Mouse (Mus musculus) midbrain, embryonic 10.5 days (tissue): Measurements from ENCODE around the gene Il11. TPM values are rescaled to one million over a fixed set of nuclear protein-coding genes. Genes with fewer than 3 reads are reported as not detected.

ENCODE experiments used
- DNase-seq: peaks from one replicate; pipeline ENCODE4 v3.0.0-alpha.2; 2017; ENCODE audit warnings: low spot score
- H3K27ac ChIP-seq: fragments of 300-500 bp; sonication (generic); replicated peaks from 2 replicates; pipeline ENCODE4 v1.5.1; 2016; ENCODE audit warnings: mild to moderate bottlenecking
- H3K27me3 ChIP-seq: fragments of 300-500 bp; sonication (generic); 2 replicates; pipeline ENCODE4 v1.6.1; 2016; ENCODE audit warnings: low read depth, mild to moderate bottlenecking; ENCODE audit not compliant: poor library complexity, severe bottlenecking
- H3K36me3 ChIP-seq: fragments of 300-500 bp; sonication (generic); 2 replicates; pipeline ENCODE4 v1.6.1; 2016; ENCODE audit warnings: mild to moderate bottlenecking, moderate library complexity
- H3K4me1 ChIP-seq: fragments of 300-500 bp; sonication (generic); 2 replicates; pipeline ENCODE4 v1.6.1; 2016
- H3K4me3 ChIP-seq: fragments of 300-500 bp; sonication (generic); 2 replicates; pipeline ENCODE4 v1.5.1; 2016; ENCODE audit warnings: mild to moderate bottlenecking, moderate library complexity
- H3K9me3 ChIP-seq: fragments of 300-500 bp; sonication (generic); replicated peaks from 2 replicates; pipeline ENCODE4 v1.6.1; 2016; ENCODE audit warnings: mild to moderate bottlenecking
- WGBS: fragments of 180-500 bp; shearing (Covaris S2); methylation state at CpG from one replicate; pipeline ENCODE4 v1.1.7; 2016; 5-methylcytosine and 5-hydroxymethylcytosine counted together
- polyA plus RNA-seq: library from polyadenylated mRNA; unstranded; fragments of >200 nt; fragmentation: Nextera tagmentation; extraction: Ambion mirVana; gene quantifications from 2 replicates; pipeline ENCODE4 v1.2.1, GENCODE M21; 2016

The Il11 gene
- polyA plus RNA-seq, 1 experiment from 2014 or later: not detected

DNA sequence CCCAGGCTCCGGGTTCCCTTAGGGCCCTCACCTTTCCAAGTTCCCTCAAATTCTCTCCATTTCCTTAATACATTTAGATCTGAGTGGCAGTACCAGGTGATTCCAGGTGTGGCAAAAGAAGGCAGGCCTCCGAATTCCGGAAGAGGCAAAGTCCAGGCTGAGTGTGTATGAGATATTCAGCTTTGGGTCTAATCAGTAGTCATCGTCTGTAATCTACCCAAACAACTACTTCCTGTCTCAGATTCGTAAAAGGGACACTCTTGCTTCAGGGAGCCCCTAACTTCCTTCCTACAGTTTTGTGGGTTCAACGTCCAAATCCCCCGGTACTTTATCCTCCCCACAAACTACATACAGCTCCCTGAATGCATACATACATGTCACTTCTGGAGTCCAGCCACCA is 57.5 kb downstream of the Il11 start, which contains the start of gene Tmem150b:
Gene Tmem150b, minus strand, starts transcription at position 81 of the 400 bp plus-strand sequence.
- Histone ChIP-seq H3K36me3 (no peaks in the 10 kb centered on the region), H3K9me3 (0 out of 2 replicates have a peak, but pooled peaks cover 3% of the 10 kb centered on the region), H3K27me3 (0 out of 2 replicates have a peak, but pooled peaks cover 4% of the 10 kb centered on the region), H3K4me3 (no peak within 1 kb of the TSS), H3K27ac (no peak within 1 kb of the TSS), H3K4me1 (no peaks in the 10 kb centered on the region)
- DNase-seq: no peak
- WGBS: 88% methylated on average over 7 of the region's 7 CpGs

DNA sequence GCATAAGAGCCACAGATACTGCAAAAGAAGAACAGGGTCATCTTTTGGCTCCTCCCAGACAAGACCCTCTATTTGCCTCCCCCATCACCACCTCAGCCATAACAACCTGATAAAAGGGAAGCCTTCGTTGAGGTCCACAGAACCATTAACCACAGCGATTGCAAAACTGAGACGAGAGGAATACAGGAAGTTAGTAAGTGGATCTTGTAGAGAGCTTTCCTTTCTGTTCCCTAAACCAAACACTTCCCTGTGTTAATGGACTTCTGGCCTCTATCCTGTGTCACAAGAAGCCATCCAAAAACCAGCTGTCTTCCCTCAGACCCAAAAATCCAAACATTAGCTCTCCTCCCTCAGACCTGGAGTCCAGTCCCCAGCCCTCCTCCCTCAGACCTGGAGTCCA is 58.3 kb downstream of the Il11 start:
- Histone ChIP-seq H3K4me1 (no peaks in the 10 kb centered on the region), H3K27me3 (0 out of 2 replicates have a peak, but pooled peaks cover 4% of the 10 kb centered on the region), H3K27ac (no peak overlapping the region), H3K36me3 (no peaks in the 10 kb centered on the region), H3K4me3 (no peak overlapping the region), H3K9me3 (no peaks in the 10 kb centered on the region)
- no peak for DNase-seq
- 84% methylated on average over 3 of the region's 3 CpGs for WGBS

DNA sequence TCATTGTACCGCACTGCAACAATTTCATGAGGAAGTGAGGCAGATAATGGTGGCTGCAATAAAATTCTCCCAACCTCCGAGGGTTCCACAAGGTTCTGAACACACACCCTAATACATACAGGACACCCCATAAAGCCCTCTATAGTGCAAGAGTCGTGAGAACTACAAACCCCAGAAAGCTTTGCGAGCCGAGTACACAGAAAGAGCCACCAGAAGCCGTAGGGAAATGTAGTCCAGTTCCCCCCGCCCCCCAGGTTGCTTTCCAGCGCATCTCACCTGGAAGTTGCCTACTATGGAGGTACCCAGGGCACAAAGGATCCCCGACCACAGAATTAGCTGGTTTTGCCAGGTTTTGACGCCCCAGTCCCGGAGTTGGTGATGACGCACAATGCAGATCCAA is 59.2 kb downstream of the Il11 start:
- Histone ChIP-seq H3K27ac (no peak overlapping the region), H3K9me3 (no peaks in the 10 kb centered on the region), H3K4me3 (peak overlapping the region; percentile 45), H3K4me1 (no peaks in the 10 kb centered on the region), H3K27me3 (0 out of 2 replicates have a peak, but pooled peaks cover 4% of the 10 kb centered on the region), H3K36me3 (no peaks in the 10 kb centered on the region)
- 41% methylated on average over 12 of the region's 12 CpGs for WGBS
- no peak for DNase-seq

Other genes with a start within 250 kb of the Il11 start
- 5.0 and 9.8 TPM in 2 replicates for gene Syt5, start 235.3 kb downstream of the Il11 start, polyA plus RNA-seq
- not detected in 2 replicates for gene Ptprh, start 178.8 kb downstream of the Il11 start, polyA plus RNA-seq
- gene Tmem86b, start 151.4 kb downstream of the Il11 start, polyA plus RNA-seq: 1.8 and 2.8 TPM in 2 replicates
- 9.2 and 9.8 TPM in 2 replicates for gene Ppp6r1, start 123.8 kb downstream of the Il11 start, polyA plus RNA-seq
- gene Hspbp1, start 97.8 kb downstream of the Il11 start, polyA plus RNA-seq: 132 and 142 TPM in 2 replicates
- 1.7 and 2.3 TPM in 2 replicates for gene Brsk1, start 92.3 kb downstream of the Il11 start, polyA plus RNA-seq
- 0.10 TPM in 2 replicates for gene Tmem150b, start 57.6 kb downstream of the Il11 start, polyA plus RNA-seq
- 91.6 and 103 TPM in 2 replicates for gene Kmt5c, start 42.7 kb downstream of the Il11 start, polyA plus RNA-seq
- gene Cox6b2, start 29.8 kb downstream of the Il11 start, polyA plus RNA-seq: 44.1 and 46.7 TPM in 2 replicates
- not detected in 2 replicates for gene Fam71e2, start 11.6 kb downstream of the Il11 start, polyA plus RNA-seq
- not detected in 2 replicates for gene Tmem190, start 78 bp upstream of the Il11 start, polyA plus RNA-seq
- 2.7 and 3.4 TPM in 2 replicates for gene Tmem238, start 6.8 kb upstream of the Il11 start, polyA plus RNA-seq
- 339 and 383 TPM in 2 replicates for gene Rpl28, start 10.0 kb upstream of the Il11 start, polyA plus RNA-seq
- 357 and 426 TPM in 2 replicates for gene Ube2s, start 29.7 kb upstream of the Il11 start, polyA plus RNA-seq
- 0.28 and 1.1 TPM in 2 replicates for gene Shisa7, start 61.8 kb upstream of the Il11 start, polyA plus RNA-seq
- gene Isoc2b, start 87.4 kb upstream of the Il11 start, polyA plus RNA-seq: 2.8 and 4.1 TPM in 2 replicates
- gene Isoc2a, start 94.3 kb upstream of the Il11 start, polyA plus RNA-seq: 0.64 and 0.70 TPM in 2 replicates
- gene Gm36210, start 123.7 kb upstream of the Il11 start, polyA plus RNA-seq: 0.20 TPM in 1 of 2 replicates, not detected in the other
- gene Zfp628, start 132.4 kb upstream of the Il11 start, polyA plus RNA-seq: 4.3 and 4.7 TPM in 2 replicates
- gene Nat14, start 139.2 kb upstream of the Il11 start, polyA plus RNA-seq: 10.4 and 11.6 TPM in 2 replicates
- 1.6 and 1.9 TPM in 2 replicates for gene Ssc5d, start 142.9 kb upstream of the Il11 start, polyA plus RNA-seq
- gene Sbk2, start 181.5 kb upstream of the Il11 start, polyA plus RNA-seq: 0.05 and 0.26 TPM in 2 replicates
- not detected in 2 replicates for gene Sbk3, start 188.3 kb upstream of the Il11 start, polyA plus RNA-seq
- gene Zfp579, start 213.3 kb upstream of the Il11 start, polyA plus RNA-seq: 26.2 and 35.6 TPM in 2 replicates
- 7.1 and 9.1 TPM in 2 replicates for gene Zfp524, start 231.6 kb upstream of the Il11 start, polyA plus RNA-seq
- 56.7 and 58.1 TPM in 2 replicates for gene Fiz1, start 231.8 kb upstream of the Il11 start, polyA plus RNA-seq
- 1.2 and 1.5 TPM in 2 replicates for gene Gm44973, start 232.6 kb upstream of the Il11 start, polyA plus RNA-seq
- gene Zfp865, start 237.5 kb upstream of the Il11 start, polyA plus RNA-seq: 5.2 and 5.5 TPM in 2 replicates
- 5.1 and 5.2 TPM in 2 replicates for gene Ccdc106, start 237.7 kb upstream of the Il11 start, polyA plus RNA-seq